Mouse (Mus musculus): ENCODE data around the gene Erich3.
A peak's percentile ranks its signal among the peaks of the same experiment; 100 is the strongest.

Gene Erich3

DNA sequence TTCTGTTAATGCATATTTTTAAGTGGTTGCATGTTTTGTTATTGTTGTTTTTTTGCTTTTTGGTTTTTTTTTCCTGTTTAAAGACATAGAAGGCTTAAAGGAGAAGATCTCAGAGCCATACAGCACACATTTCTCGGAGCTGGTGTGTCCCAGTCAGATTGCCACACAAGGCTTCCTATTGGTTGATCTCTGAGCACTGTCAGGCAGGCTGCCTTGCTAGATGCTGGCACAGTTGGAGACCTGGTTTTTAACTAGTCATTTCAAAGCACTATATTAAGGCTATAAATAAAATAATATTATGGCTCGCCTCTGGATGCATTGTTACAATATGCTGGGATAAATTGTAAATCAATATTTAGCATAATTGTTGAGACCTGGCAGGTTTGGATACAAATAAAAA lies 18.9 kb downstream of the Erich3 start:
- no peak for DNase-seq

- no peak for DNase-seq
These were observed 20.0 kb downstream of the Erich3 start for GRCm38 (mm10) chr3:154683667-154684066.

- no peak for DNase-seq
These were observed 26.6 kb downstream of the Erich3 start for GRCm38 (mm10) chr3:154690260-154690659.

GRCm38 (mm10) chr3:154691897-154692571 lies 28.4 kb downstream of the Erich3 start:
- peak; percentile 78 for DNase-seq

DNA sequence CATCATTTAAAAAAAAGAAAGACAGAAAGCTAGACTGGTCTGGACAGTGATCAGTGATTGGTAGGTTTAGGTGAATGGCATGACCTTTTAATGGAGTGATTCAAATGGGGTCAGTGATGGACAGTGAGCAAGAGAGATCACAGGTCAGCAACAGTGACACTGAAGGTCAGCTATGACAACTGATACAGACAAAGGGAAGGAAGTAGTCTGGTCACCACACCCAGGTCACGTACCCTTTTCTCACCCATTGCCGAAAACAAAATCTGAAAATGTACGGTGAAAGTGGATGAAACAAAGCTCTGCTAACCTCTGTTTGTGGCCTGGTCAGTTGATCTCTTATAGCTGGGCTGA lies 28.9 kb downstream of the Erich3 start:
- peak; percentile 13 for DNase-seq

DNA sequence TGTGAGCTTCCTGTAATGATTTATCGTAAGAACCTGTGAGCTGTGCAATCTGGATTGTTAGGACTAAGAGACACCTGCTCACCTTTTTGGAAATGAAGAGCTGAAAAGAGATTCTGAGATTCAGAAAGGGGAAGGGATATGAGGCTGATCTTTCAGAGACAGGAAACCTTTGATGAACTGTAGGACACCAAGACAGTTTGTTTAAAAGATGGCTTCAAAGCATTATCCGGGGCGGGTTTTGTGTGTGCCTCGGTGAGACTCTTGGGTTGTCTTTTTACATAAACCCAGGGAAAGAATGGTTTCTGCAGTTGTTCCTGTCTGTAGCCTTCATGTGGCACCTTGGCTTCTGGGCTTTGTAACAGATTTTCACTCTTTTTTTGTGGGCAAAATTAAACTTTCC lies 30.2 kb downstream of the Erich3 start:
- DNase-seq: no peak

GRCm38 (mm10) chr3:154696611-154697010 lies 33.0 kb downstream of the Erich3 start:
- no peak for DNase-seq

DNA sequence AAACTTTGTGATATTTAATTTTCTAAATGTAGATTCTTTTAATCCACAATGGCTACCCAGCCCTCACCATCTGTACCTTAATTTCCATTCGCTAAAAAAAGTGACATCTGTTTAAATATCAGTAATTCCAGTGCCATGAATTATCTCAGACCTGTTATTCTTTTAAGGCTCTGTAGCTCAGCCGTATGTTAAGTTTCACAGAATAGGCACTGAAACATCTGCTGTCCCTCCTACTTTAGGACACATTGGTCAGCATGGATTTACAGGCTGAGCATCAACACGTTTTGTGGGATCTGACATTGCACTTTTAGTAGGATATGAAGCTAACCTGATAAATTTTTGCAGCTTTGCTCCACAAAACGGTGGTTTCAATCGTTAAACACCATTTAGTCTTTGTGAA lies 35.2 kb downstream of the Erich3 start:
- no peak for DNase-seq

DNA sequence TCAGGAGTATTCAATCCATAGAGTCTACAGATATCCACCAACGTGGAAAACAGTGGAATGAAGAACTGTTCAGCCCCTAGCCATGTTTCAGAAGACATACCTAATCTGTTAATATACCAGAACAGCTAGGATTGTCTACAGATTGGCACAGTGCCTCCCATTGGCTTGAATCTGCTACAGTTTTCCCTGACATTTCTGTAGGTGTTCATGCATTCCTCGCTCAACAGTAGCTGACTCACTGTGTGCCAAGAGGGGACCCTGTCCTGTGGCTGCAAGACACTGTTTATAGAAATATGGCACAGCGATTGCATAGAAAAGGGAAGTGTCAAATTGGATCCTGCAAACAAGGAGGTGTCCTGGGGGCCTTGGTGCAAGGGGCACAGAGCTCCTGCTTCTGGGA lies 36.6 kb downstream of the Erich3 start:
- no peak for DNase-seq

DNA sequence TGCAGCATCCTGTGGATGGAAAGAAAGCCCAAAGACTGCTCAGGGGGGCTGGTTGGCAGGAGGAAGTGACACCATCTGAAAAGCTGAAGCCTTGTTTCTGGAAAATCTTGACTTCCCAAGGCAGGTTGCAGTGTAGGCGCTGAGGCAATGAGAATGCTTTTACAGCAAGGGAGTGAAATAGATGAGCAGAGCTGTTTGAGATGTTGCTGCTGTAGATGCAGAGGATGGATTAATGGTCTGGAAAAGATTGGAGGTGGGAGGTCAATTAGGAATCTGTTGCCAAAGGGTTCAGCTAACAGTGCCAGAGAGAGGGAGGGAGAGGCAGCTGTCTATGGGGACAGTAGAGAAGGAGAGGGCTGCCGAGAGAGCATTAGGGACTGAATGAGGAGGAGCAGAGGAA lies 37.1 kb downstream of the Erich3 start:
- DNase-seq: no peak

DNA sequence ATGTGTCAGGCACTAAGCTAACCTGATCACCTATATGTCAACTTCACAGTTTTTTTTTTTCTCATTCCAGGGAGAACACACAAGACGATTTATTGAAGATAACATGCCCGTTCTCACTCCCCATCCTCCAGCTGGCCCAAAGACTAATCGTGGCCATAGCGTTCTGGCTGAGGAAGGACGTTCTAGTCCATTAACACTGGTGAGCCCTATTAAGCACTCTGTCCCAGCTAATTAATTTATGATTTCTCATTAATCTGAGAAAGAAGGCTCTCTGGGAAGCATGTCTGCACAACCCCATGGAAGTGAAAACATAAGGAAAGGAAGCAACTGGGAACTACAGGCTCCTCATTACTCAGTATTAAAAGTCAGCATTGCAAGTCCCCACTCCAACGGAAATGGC lies 41.1 kb downstream of the Erich3 start:
- no peak for DNase-seq

- DNase-seq: no peak
These were observed 44.5 kb downstream of the Erich3 start for GRCm38 (mm10) chr3:154708150-154708549.

DNA sequence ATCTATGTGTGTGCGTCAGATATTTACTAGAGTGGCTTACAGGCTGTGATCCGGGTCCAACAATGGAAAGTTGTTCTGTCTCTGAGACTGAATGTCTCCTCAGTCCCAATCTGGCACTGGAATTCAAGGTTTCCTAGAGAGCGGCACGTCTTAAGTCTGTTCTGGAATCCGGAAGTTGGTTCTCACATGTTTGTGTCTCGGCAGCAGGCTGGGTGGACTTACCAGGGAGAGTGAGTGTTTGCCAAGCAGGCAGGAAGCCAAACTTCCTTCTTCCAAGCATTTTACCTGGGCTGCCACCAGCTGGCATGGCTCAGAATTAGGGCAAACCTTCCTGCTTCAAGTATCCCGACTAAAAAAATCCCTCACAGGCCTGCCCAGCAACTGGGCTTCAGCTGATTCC lies 59.5 kb downstream of the Erich3 start:
- DNase-seq: peak; percentile 68

GRCm38 (mm10) chr3:154731431-154731830 lies 67.8 kb downstream of the Erich3 start:
- no peak for DNase-seq

GRCm38 (mm10) chr3:154741496-154741895 lies 77.8 kb downstream of the Erich3 start:
- no peak for DNase-seq

GRCm38 (mm10) chr3:154742927-154743326 lies 79.3 kb downstream of the Erich3 start:
- DNase-seq: no peak

DNA sequence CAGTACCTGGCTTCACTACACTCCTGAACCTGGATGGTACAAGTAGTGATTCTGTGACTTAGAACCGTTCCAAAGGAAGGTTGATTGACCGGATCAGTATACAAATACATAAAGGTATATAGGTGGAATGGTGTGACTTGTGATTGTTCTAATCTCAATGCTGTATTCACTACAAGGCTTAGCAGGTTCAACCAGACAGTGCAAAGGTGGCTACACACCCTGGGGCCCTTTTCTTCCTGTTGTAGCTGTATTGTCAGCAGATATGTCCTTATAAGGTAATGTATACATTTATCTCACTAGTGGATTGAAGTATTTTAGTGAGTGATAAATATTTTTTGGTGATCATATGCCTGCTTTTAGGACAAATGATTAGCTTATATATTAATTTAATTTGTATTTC lies 80.7 kb downstream of the Erich3 start:
- DNase-seq: no peak

DNA sequence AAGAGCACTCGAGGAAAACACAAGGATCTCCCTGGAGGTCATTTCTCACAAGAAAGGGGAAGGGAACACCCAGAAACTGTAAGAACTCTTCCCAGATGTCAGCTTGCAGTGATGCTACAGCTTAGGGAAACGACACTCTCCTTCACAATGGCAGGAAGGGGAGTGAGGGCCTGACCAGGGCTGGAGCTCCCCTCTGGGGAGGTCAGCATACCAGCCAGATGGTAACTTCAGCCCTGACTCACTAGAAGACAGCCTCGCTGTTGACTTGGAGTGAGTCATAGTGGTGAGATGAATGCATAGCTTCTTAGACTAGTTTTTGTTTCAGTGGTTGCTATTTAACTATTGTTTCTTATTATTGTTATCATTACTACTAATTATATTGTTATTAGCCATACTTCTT lies 90.8 kb downstream of the Erich3 start:
- DNase-seq: no peak

DNA sequence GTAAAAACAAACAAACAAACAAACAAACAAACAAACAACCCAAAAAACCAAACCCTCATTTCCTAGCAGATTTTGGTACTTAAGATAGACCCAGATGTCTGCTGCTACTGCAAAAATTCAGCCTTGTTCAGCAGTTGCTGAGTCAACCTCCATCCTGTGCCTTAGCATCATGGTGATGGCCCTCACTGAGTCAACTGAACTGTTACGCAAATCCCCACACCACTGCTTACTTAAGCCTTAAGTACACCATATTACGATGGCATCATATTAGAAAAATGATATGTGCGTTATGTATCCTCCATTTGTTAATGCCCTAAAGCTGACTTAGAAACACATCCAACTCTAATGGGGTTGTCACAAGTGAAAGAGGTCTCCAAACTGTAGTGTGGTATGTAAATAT lies 91.6 kb downstream of the Erich3 start:
- DNase-seq: no peak

- DNase-seq: no peak
These were observed 94.4 kb downstream of the Erich3 start for GRCm38 (mm10) chr3:154758089-154758488.

- no peak for DNase-seq
These were observed 97.4 kb downstream of the Erich3 start for GRCm38 (mm10) chr3:154761108-154761507.

DNA sequence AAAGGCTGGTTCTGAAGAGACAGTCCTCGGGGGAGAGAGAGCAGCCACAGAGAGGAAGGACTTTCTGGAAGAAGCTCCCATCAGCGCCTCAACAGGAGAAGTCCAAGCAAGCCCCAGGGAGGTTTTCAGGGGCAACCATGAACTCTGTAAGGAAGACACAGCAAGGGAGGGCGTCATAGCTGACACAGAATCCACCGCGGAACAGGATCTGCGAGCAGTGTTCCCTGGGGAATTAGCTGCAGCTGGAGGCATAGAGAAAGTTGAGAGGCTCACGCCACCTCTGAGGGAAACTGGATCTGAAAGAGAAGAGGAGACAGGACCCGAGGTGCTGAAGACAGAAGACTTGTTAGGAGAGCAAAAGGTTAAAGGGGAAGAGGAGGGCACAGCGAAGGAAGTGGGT lies 99.7 kb downstream of the Erich3 start:
- peak; percentile 12 for DNase-seq

- no peak for DNase-seq
These were observed 100.5 kb downstream of the Erich3 start for GRCm38 (mm10) chr3:154764115-154764514.

GRCm38 (mm10) chr3:154766321-154766720 lies 102.7 kb downstream of the Erich3 start:
- no peak for DNase-seq

DNA sequence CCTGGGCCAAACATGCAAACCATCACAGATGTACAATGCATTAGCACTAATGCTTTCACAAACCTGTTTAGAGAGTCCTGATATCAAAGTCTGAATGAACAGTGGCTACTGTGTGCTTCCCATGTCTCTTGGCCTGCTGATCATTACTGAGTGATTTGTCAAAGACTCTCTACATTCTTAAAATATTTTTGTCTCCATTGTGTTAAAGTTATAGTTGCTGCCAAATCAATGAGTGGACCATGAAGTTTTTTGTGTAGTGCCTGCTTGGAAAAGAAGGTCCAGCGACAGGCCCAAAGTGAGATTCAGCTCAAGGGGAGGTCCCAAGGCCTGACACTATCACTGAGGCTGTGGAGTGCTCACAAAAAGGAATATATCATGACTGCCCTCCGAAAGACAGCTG lies 108.0 kb downstream of the Erich3 start:
- no peak for DNase-seq
